Mouse (Mus musculus): ENCODE data around the gene Rec114.

DNA sequence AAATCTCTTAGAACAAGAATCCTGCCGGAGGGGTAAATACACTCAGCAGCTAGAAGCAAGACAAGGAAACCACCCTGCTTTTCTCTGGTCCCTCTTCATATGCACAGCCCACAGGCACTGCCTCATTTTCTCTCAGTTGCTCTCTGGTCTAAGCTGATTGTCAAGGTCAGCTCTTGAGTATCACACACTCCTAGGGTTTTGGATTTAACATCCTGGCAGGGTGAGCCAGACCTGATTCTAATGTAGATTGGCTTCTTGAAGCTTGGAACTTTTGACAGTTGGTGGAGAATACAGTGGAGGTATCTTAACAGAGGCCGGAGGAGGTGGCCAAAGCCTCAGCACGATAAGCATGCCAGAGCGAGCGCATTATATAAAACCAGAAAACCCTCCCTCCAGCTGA is 20.6 kb upstream of the Rec114 start:
- no peak for TF ChIP-seq CTCF (IDR thresholded peaks at IDR 0.05; ENCODE audit: low read depth, low read length)
- no peak for TF ChIP-seq POLR2A (IDR thresholded peaks at IDR 0.05; ENCODE audit: extremely low read depth, insufficient read depth, low read length)
